Mouse (Mus musculus) spleen, adult 2 months (tissue): ENCODE measurements at regions not wholly inside any gene's neighbourhood (a gene's known extent, or its start where the extent isn't known, plus 50 kb on each side); places are given as distances from the start of the nearest gene placed in this dataset.

Experiments used
- CTCF ChIP-seq: fragments of 200-500 bp; IDR thresholded peaks from 2 replicates; pipeline ENCODE4 v1.5.1; 2011; ENCODE audit warnings: mild to moderate bottlenecking, inconsistent platforms; ENCODE audit not compliant: insufficient read depth, insufficient read length, insufficient replicate concordance; ENCODE audit errors: extremely low read depth
- POLR2A ChIP-seq: fragments of 200-500 bp; IDR thresholded peaks from 2 replicates; pipeline ENCODE4 v1.6.1; 2011; ENCODE audit warnings: low read depth, low read length, inconsistent platforms

- TF ChIP-seq POLR2A (no peak), CTCF (no peak)
Measured at GRCm38 (mm10) chr1:77720859-77721258, 206.0 kb upstream of the Epha4 start.
